In the genomic region with DNA sequence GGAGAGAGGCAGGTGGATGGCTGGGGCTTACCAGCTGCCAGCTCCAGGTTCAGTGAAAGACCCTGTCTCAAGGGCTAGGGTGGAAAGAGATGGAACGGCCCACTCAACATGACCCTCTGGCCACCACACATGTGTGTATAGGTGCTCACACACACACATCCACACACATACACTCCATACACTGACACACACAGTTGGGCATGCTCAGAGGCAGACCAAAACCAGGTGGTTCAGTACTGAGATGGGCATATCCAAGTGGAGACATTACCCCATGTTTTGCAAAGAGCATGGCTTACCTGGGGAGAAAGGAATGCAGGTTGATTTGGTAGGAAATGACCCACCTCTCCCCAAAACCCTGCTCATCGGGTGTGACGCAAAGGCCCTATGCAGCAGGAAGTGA, we compare ENCODE assay signal across 11 mouse cellular contexts.
DNase-seq lines count a peak whose midpoint lies in the region; ATAC-seq lines count a peak whose summit lies in the region.
"Had no signal": no experiment of that assay in that cellular context is flagged by ENCODE, and none has a peak within 500 bp of the region (broad histone marks: within the 10 kb centered on the region; RNA-seq: fewer than 3 reads in every experiment).

No protein-coding gene starts in this region.

- peaks cover 4% of the 10 kb centered on the region; the same call in 1 of the 2 replicates for H3K4me1 ChIP-seq in hindbrain, embryonic 16.5 days (ENCODE audit: control insufficient read depth, insufficient read depth, low read depth, low read length)
- no peaks in the 10 kb centered on the region for H3K4me1 ChIP-seq in hindbrain, embryonic 10.5 days (replicated peaks)
- peaks cover 8% of the 10 kb centered on the region for H3K4me1 ChIP-seq in neural tube, embryonic 11.5 days (ENCODE audit: control insufficient read depth, insufficient read depth, low read length)
- H3K4me1 ChIP-seq in limb, embryonic 13.5 days, result peaks cover 49% of the 10 kb centered on the region
- H3K4me1 ChIP-seq: embryonic facial prominence, embryonic 15.5 days; liver, embryonic 15.5 days had no signal

- H3K27ac ChIP-seq in hindbrain, embryonic 16.5 days (ENCODE audit: low read depth, low read length), result no peak overlapping the region
- no peak overlapping the region for H3K27ac ChIP-seq in hindbrain, embryonic 10.5 days
- H3K27ac ChIP-seq in neural tube, embryonic 11.5 days (ENCODE audit: low read depth, low read length), result no peak overlapping the region
- peak overlapping the region; percentile 94 for H3K27ac ChIP-seq in limb, embryonic 13.5 days
- H3K27ac ChIP-seq: embryonic facial prominence, embryonic 15.5 days; layer of hippocampus, adult 2 months; liver, embryonic 15.5 days had no signal

- ATAC-seq in hindbrain, embryonic 16.5 days, result 0 out of 2 replicates have a peak, but pooled peaks have one; percentile 38
- peak; percentile 39; the same call in 1 of the 2 replicates for ATAC-seq in neural tube, embryonic 11.5 days (ENCODE audit: insufficient read depth, low FRiP score, low TSS enrichment)
- ATAC-seq in limb, embryonic 13.5 days (ENCODE audit: low FRiP score, low read depth), result no peak

- H3K9ac ChIP-seq in hindbrain, embryonic 16.5 days (ENCODE audit: low read depth, low read length), result no peak overlapping the region
- no peak overlapping the region for H3K9ac ChIP-seq in neural tube, embryonic 11.5 days (ENCODE audit: low read length)
- no peak overlapping the region for H3K9ac ChIP-seq in limb, embryonic 13.5 days
- H3K9ac ChIP-seq: embryonic facial prominence, embryonic 15.5 days; liver, embryonic 15.5 days had no signal

- H3K27me3 ChIP-seq in hindbrain, embryonic 16.5 days (replicated peaks; ENCODE audit: control insufficient read depth, insufficient read depth, low read length), result no peaks in the 10 kb centered on the region
- H3K27me3 ChIP-seq in hindbrain, embryonic 10.5 days (ENCODE audit: insufficient read depth, poor library complexity, severe bottlenecking), result no peaks in the 10 kb centered on the region
- H3K27me3 ChIP-seq in neural tube, embryonic 11.5 days (ENCODE audit: control insufficient read depth, insufficient read depth, low read length), result no peaks in the 10 kb centered on the region
- no peaks in the 10 kb centered on the region; the same call in 1 of the 2 replicates for H3K27me3 ChIP-seq in limb, embryonic 13.5 days
- H3K27me3 ChIP-seq: embryonic facial prominence, embryonic 15.5 days; liver, embryonic 15.5 days had no signal

- H3K4me3 ChIP-seq in hindbrain, embryonic 16.5 days (ENCODE audit: low read length), result no peak overlapping the region
- H3K4me3 ChIP-seq in hindbrain, embryonic 10.5 days, result no peak overlapping the region
- H3K4me3 ChIP-seq in neural tube, embryonic 11.5 days (ENCODE audit: low read depth, low read length), result no peak overlapping the region
- no peak overlapping the region for H3K4me3 ChIP-seq in limb, embryonic 13.5 days
- H3K4me3 ChIP-seq: embryonic facial prominence, embryonic 15.5 days; layer of hippocampus, adult 2 months; liver, embryonic 15.5 days had no signal

- no peak overlapping the region for H3K4me2 ChIP-seq in hindbrain, embryonic 16.5 days (ENCODE audit: low read length)
- H3K4me2 ChIP-seq in neural tube, embryonic 11.5 days (ENCODE audit: low read depth), result no peak overlapping the region; the same call in 1 of the 2 replicates
- peak overlapping the region; percentile 52 for H3K4me2 ChIP-seq in limb, embryonic 13.5 days (replicated peaks)
- H3K4me2 ChIP-seq: embryonic facial prominence, embryonic 15.5 days; heart, embryonic 11.5 days; liver, embryonic 15.5 days had no signal

- H3K9me3 ChIP-seq in hindbrain, embryonic 16.5 days (ENCODE audit: control insufficient read depth, low read length), result no peaks in the 10 kb centered on the region
- H3K9me3 ChIP-seq in hindbrain, embryonic 10.5 days, result peaks cover 6% of the 10 kb centered on the region
- H3K9me3 ChIP-seq in neural tube, embryonic 11.5 days (ENCODE audit: control insufficient read depth, low read length), result no peaks in the 10 kb centered on the region
- H3K9me3 ChIP-seq in limb, embryonic 13.5 days, result peaks cover under 1% of the 10 kb centered on the region
- H3K9me3 ChIP-seq: embryonic facial prominence, embryonic 15.5 days; liver, embryonic 15.5 days had no signal

- WGBS in hindbrain, embryonic 16.5 days, result 83% methylated on average over 3 of the region's 3 CpGs
- 91% methylated on average over 3 of the region's 3 CpGs for WGBS in hindbrain, embryonic 10.5 days
- 65% methylated on average over 3 of the region's 3 CpGs for WGBS in neural tube, embryonic 11.5 days
- WGBS in limb, embryonic 13.5 days, result 22% methylated on average over 3 of the region's 3 CpGs

- H3K36me3 ChIP-seq in hindbrain, embryonic 16.5 days (ENCODE audit: control insufficient read depth, insufficient read depth, low read length), result no peaks in the 10 kb centered on the region
- no peaks in the 10 kb centered on the region for H3K36me3 ChIP-seq in hindbrain, embryonic 10.5 days
- H3K36me3 ChIP-seq in neural tube, embryonic 11.5 days (ENCODE audit: control insufficient read depth, insufficient read depth, low read length), result no peaks in the 10 kb centered on the region
- no peaks in the 10 kb centered on the region for H3K36me3 ChIP-seq in limb, embryonic 13.5 days
- H3K36me3 ChIP-seq: embryonic facial prominence, embryonic 15.5 days; liver, embryonic 15.5 days had no signal

- no peak for DNase-seq in hindbrain, embryonic 10.5 days (ENCODE audit: low spot score)
- DNase-seq in neural tube, embryonic 11.5 days (ENCODE audit: low spot score), result no peak
- DNase-seq in neural tube, embryonic 10.5 days (ENCODE audit: extremely low spot score, low spot score), result no peak
- DNase-seq in thymus, postnatal 0 days (ENCODE audit: low spot score), result no peak
- no peak for DNase-seq in adrenal gland, adult 18-20 months (ENCODE audit: low spot score in 2 of 2)
